Mouse (Mus musculus) liver, adult 10 weeks (tissue): ENCODE measurements around the gene Olfr1297. TPM values are rescaled to one million over a fixed set of nuclear protein-coding genes. Genes with fewer than 3 reads are reported as not detected.

Experiments used
- polyA plus RNA-seq: library from polyadenylated mRNA; stranded (reverse); fragments of 350-450 nt; fragmentation: Illumina TruSeq; extraction: RNeasy Lipid Tissue Mini Kit (QIAGEN cat#74804); gene quantifications from one replicate; pipeline ENCODE4 v1.2.3, GENCODE M21; 2014; ENCODE audit warnings: low read depth, low replicate concordance

Gene Olfr1297
- not detected for polyA plus RNA-seq

GRCm38 (mm10) chr2:111626397-111626796, at the start of gene Olfr1297:
Gene Olfr1297, minus strand, starts transcription at chr2:111626497.

GRCm38 (mm10) chr2:111661119-111661518, 34.8 kb upstream of the Olfr1297 start, which contains the start of gene Olfr1299:
Gene Olfr1299, plus strand, starts transcription at chr2:111661419.

GRCm38 (mm10) chr2:111649101-111649500, 22.8 kb upstream of the Olfr1297 start, which contains the start of gene Olfr1298:
Gene Olfr1298, minus strand, starts transcription at chr2:111649201.

GRCm38 (mm10) chr2:111569581-111569980, 56.7 kb downstream of the Olfr1297 start, which contains the start of gene Olfr1295:
Gene Olfr1295, minus strand, starts transcription at chr2:111569681.

Other genes starting within 250 kb of the Olfr1297 start
- not detected for gene Olfr1286, start 203.4 kb downstream of the Olfr1297 start, polyA plus RNA-seq
- not detected for gene Olfr1287, start 177.4 kb downstream of the Olfr1297 start, polyA plus RNA-seq
- gene Olfr1288, start 152.4 kb downstream of the Olfr1297 start, polyA plus RNA-seq: not detected
- gene Olfr1289, start 145.7 kb downstream of the Olfr1297 start, polyA plus RNA-seq: not detected
- gene Olfr1290, start 132.7 kb downstream of the Olfr1297 start, polyA plus RNA-seq: not detected
- gene Olfr1291-ps1, start 129.3 kb downstream of the Olfr1297 start, polyA plus RNA-seq: not detected
- gene Olfr1293-ps, start 101.3 kb downstream of the Olfr1297 start, polyA plus RNA-seq: not detected
- gene Olfr1294, start 86.2 kb downstream of the Olfr1297 start, polyA plus RNA-seq: not detected
- gene Olfr1295, start 56.8 kb downstream of the Olfr1297 start, polyA plus RNA-seq: not detected
- gene Olfr1298, start 22.7 kb upstream of the Olfr1297 start, polyA plus RNA-seq: not detected
- gene Olfr1299, start 34.9 kb upstream of the Olfr1297 start, polyA plus RNA-seq: not detected
- not detected for gene Olfr1301, start 124.5 kb upstream of the Olfr1297 start, polyA plus RNA-seq
- gene Olfr1302, start 150.9 kb upstream of the Olfr1297 start, polyA plus RNA-seq: not detected
- gene Olfr1303, start 193.8 kb upstream of the Olfr1297 start, polyA plus RNA-seq: not detected